ENCODE assay signal across 11 mouse cellular contexts in the genomic region with DNA sequence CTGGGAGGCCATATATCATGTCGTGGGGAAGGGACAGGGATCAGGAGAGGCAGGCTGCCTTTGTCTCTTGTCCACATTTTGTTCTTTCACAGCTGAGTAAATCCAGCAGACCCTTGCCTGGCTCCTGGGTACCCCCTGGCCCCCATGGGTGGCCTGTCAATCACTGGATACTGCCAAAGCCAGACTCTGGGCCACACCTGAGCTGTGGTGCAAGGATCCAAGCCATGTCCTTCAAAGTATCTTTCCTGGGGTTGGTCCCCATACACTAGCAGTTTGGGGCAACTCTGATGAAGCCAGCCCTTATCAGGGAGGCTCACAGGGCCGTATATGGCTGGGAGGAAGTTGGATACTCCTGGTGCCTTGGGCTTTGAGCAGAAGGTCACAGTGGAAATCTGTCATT. TPM values are rescaled to one million over a fixed set of nuclear protein-coding genes. Genes with fewer than 3 reads are reported as not detected.
DNase-seq lines count a peak whose midpoint lies in the region; ATAC-seq and TF ChIP-seq lines count a peak whose summit lies in the region.
"Had no signal": no experiment of that assay in that cellular context is flagged by ENCODE, and none has a peak within 500 bp of the region (broad histone marks: within the 10 kb centered on the region; RNA-seq: fewer than 3 reads in every experiment).

No protein-coding gene starts in this region.

- peaks cover 51% of the 10 kb centered on the region for H3K4me1 ChIP-seq in heart, embryonic 16.5 days (ENCODE audit: control insufficient read depth, insufficient read depth, low read length)
- H3K4me1 ChIP-seq in G1E (ENCODE audit: insufficient read depth, low read depth, low read length): peaks cover 93% of the 10 kb centered on the region
- peaks cover 75% of the 10 kb centered on the region for H3K4me1 ChIP-seq in forebrain, embryonic 15.5 days
- peaks cover 89% of the 10 kb centered on the region for H3K4me1 ChIP-seq in midbrain, embryonic 10.5 days

- no peak overlapping the region for H3K4me2 ChIP-seq in heart, embryonic 16.5 days (ENCODE audit: low read depth, low read length)
- peak overlapping the region; percentile 67 for H3K4me2 ChIP-seq in forebrain, embryonic 15.5 days (replicated peaks)
- H3K4me2 ChIP-seq: limb, embryonic 13.5 days had no signal

- 51% methylated on average over 2 of the region's 2 CpGs for WGBS in heart, embryonic 16.5 days
- WGBS in forebrain, embryonic 15.5 days: 48% methylated on average over 2 of the region's 2 CpGs
- WGBS in midbrain, embryonic 10.5 days: 49% methylated on average over 2 of the region's 2 CpGs

- no peaks in the 10 kb centered on the region for H3K36me3 ChIP-seq in heart, embryonic 16.5 days (ENCODE audit: control insufficient read depth, insufficient read depth)
- H3K36me3 ChIP-seq in G1E (replicated peaks): peaks cover 97% of the 10 kb centered on the region
- H3K36me3 ChIP-seq in forebrain, embryonic 15.5 days: peaks cover 9% of the 10 kb centered on the region
- H3K36me3 ChIP-seq in midbrain, embryonic 10.5 days: peaks cover 42% of the 10 kb centered on the region
- H3K36me3 ChIP-seq: limb, embryonic 13.5 days had no signal

- no peak overlapping the region for H3K4me3 ChIP-seq in heart, embryonic 16.5 days (ENCODE audit: low read length)
- peak overlapping the region; percentile 1; the same call in 1 of the 2 replicates for H3K4me3 ChIP-seq in G1E (ENCODE audit: low read depth, low read length)
- H3K4me3 ChIP-seq in forebrain, embryonic 15.5 days: peak overlapping the region; percentile 57
- H3K4me3 ChIP-seq in midbrain, embryonic 10.5 days: peak overlapping the region; percentile 79
- H3K4me3 ChIP-seq: limb, embryonic 13.5 days had no signal

- DNase-seq in heart, postnatal 10 days: no peak
- no peak for DNase-seq in G1E (ENCODE audit: low spot score)
- no peak for DNase-seq in midbrain, embryonic 10.5 days (ENCODE audit: low spot score)
- no peak for DNase-seq in urinary bladder, postnatal 25 days (ENCODE audit: low spot score)
- DNase-seq in layer of hippocampus, postnatal 14 days (ENCODE audit: low spot score in 2 of 2): no peak

- 0 out of 2 replicates have a peak overlapping the region, but pooled peaks have one; percentile 38 for H3K9ac ChIP-seq in heart, embryonic 16.5 days (ENCODE audit: low read length)
- peak overlapping the region; percentile 84 for H3K9ac ChIP-seq in forebrain, embryonic 15.5 days (replicated peaks)

- ATAC-seq in heart, embryonic 16.5 days (replicated peaks; ENCODE audit: extremely low read depth, insufficient read depth, low FRiP score): no peak
- no peak for ATAC-seq in G1E (ENCODE audit: extremely low read depth, insufficient number of reproducible peaks, low FRiP score, poor library complexity, severe bottlenecking)
- ATAC-seq in forebrain, embryonic 15.5 days (replicated peaks): no peak
- ATAC-seq in frontal cortex, adult (ENCODE audit: low TSS enrichment): no peak
- ATAC-seq: CD4-positive, CD25-positive, alpha-beta regulatory T cell, adult 4 months; inflammation-experienced regulatory T-cells, adult 6 months had no signal

- TF ChIP-seq CTCF in G1E (IDR thresholded peaks at IDR 0.05; ENCODE audit: low read depth, low read length): no peak

- intact Hi-C loops in heart, postnatal 10 days (cut with DNase I): no loop called here

- H3K27me3 ChIP-seq in heart, embryonic 16.5 days (ENCODE audit: control insufficient read depth, insufficient read depth, low read length): no peaks in the 10 kb centered on the region
- no peaks in the 10 kb centered on the region for H3K27me3 ChIP-seq in G1E (ENCODE audit: insufficient read depth, low read length)
- no peaks in the 10 kb centered on the region for H3K27me3 ChIP-seq in forebrain, embryonic 15.5 days
- H3K27me3 ChIP-seq in midbrain, embryonic 10.5 days (ENCODE audit: low read depth, poor library complexity, severe bottlenecking): no peaks in the 10 kb centered on the region
- H3K27me3 ChIP-seq: limb, embryonic 13.5 days had no signal

- no peaks in the 10 kb centered on the region for H3K9me3 ChIP-seq in heart, embryonic 16.5 days (replicated peaks; ENCODE audit: control insufficient read depth, low read length)
- H3K9me3 ChIP-seq in G1E (replicated peaks): no peaks in the 10 kb centered on the region
- no peaks in the 10 kb centered on the region for H3K9me3 ChIP-seq in forebrain, embryonic 15.5 days
- H3K9me3 ChIP-seq in midbrain, embryonic 10.5 days (replicated peaks): no peaks in the 10 kb centered on the region
- H3K9me3 ChIP-seq: limb, embryonic 13.5 days had no signal

- H3K27ac ChIP-seq in heart, embryonic 16.5 days (ENCODE audit: low read length): peak overlapping the region; percentile 70
- H3K27ac ChIP-seq in forebrain, embryonic 15.5 days (replicated peaks): peak overlapping the region; percentile 96
- peak overlapping the region; percentile 98 for H3K27ac ChIP-seq in midbrain, embryonic 10.5 days (replicated peaks)

RNA-seq across cellular contexts. Expression of gene Adgrg3, which starts 19.1 kb away (rescaled TPM):
- polyA plus RNA-seq in heart, embryonic 16.5 days (2015; fragmentation: Nextera tagmentation; extraction: Ambion mirVana): 4.9 and 5.2 TPM in 2 replicates
- 1 to 10 TPM; 2.0 to 3.4 TPM for total RNA-seq in heart, postnatal 10 days (2021)
- total RNA-seq in G1E (2014; fragmentation: Nextera tagmentation) (not detected in 2 replicates), G1E (2017) (0.17 and 0.49 TPM in 2 replicates)
- 0.10 and 0.12 TPM in 2 replicates for polyA plus RNA-seq in G1E (2012)
- 1.0 and 1.2 TPM in 2 replicates for polyA plus RNA-seq in forebrain, embryonic 15.5 days (2015; fragmentation: Nextera tagmentation; extraction: Ambion mirVana)
- 3.8 and 3.9 TPM in 2 replicates for polyA plus RNA-seq in midbrain, embryonic 10.5 days (2016; fragmentation: Nextera tagmentation; extraction: Ambion mirVana)
- total RNA-seq in layer of hippocampus, postnatal 14 days (2021): under 1 TPM in 1 of 2 experiments, not detected in 1; 0.48 TPM

RNA-seq across cellular contexts. Expression of gene Adgrg1, which starts 23.9 kb away (rescaled TPM):
- 12.0 and 18.0 TPM in 2 replicates for polyA plus RNA-seq in heart, embryonic 16.5 days (2015; fragmentation: Nextera tagmentation; extraction: Ambion mirVana)
- total RNA-seq in heart, postnatal 10 days (2021): 10 to 100 TPM; 36.6 to 61.8 TPM
- total RNA-seq in G1E (2014; fragmentation: Nextera tagmentation) (339 and 345 TPM in 2 replicates), G1E (2017) (54.0 and 57.7 TPM in 2 replicates)
- polyA plus RNA-seq in G1E (2012): 211 and 229 TPM in 2 replicates
- polyA plus RNA-seq in forebrain, embryonic 15.5 days (2015; fragmentation: Nextera tagmentation; extraction: Ambion mirVana): 135 and 140 TPM in 2 replicates
- 116 and 163 TPM in 2 replicates for polyA plus RNA-seq in midbrain, embryonic 10.5 days (2016; fragmentation: Nextera tagmentation; extraction: Ambion mirVana)
- 100 to 1,000 TPM; 113 to 146 TPM for total RNA-seq in layer of hippocampus, postnatal 14 days (2021)

RNA-seq across cellular contexts. Expression of gene Drc7, which starts 56.5 kb away (rescaled TPM):
- 0.46 and 0.56 TPM in 2 replicates for polyA plus RNA-seq in heart, embryonic 16.5 days (2015; fragmentation: Nextera tagmentation; extraction: Ambion mirVana)
- total RNA-seq in heart, postnatal 10 days (2021): not detected
- total RNA-seq in G1E (2014; fragmentation: Nextera tagmentation): not detected in 2 replicates
- 0.05 TPM in 1 of 2 replicates, not detected in the other for total RNA-seq in G1E (2017)
- polyA plus RNA-seq in G1E (2012): 0.02 TPM in 1 of 2 replicates, not detected in the other
- polyA plus RNA-seq in forebrain, embryonic 15.5 days (2015; fragmentation: Nextera tagmentation; extraction: Ambion mirVana): 0.96 and 1.4 TPM in 2 replicates
- 0.11 and 0.14 TPM in 2 replicates for polyA plus RNA-seq in midbrain, embryonic 10.5 days (2016; fragmentation: Nextera tagmentation; extraction: Ambion mirVana)
- total RNA-seq in layer of hippocampus, postnatal 14 days (2021): 1 to 10 TPM; 2.1 to 4.4 TPM
- polyA plus RNA-seq: CD4-positive, CD25-positive, alpha-beta regulatory T cell, adult 4 months; inflammation-experienced regulatory T-cells, adult 6 months; limb, embryonic 13.5 days had no signal
